Mouse (Mus musculus): Measurements from ENCODE around the gene P2rx7.

The P2rx7 gene

DNA sequence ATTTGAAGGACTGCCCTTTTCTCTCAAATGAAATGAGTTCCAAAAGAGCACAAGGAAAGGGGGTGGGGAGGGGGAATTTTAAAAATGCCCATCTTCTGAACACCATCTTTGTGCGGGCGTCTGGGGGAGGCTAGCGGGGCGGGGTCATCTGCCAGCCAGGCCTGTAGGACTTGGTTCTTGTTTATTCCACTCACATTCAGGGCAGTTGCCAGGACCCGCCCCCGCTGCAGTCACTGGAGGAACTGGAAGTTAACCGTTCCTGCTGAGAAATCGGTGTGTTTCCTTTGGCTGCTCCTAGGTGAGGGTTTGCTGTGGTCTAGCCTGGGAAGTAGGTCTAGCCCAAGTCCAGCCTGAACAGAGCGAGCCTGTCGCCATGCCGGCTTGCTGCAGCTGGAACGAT is at the start of gene P2rx7:
P2rx7 (plus strand) TSS at position 211 of the 400 bp plus-strand sequence.
- DNase-seq (ENCODE audit: low read depth, low spot score): no peak

DNA sequence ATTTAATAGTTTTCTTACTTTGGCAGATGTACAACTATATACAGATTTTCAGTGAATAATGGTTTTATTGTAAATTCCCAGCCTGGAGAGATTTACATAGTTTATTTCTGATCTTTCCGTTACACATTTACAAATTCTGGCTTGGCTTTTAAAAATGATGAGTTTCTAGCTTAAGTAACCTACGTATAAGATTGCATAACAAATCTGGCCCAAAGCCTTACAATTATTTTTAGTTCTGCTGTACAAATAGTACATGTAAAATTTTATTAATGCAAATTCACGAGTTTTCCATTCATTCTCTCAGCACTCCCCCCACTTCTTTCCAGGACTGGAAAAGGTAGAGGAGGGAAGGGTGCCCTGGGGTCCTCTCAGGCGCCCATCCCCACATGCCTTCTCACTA is 48.2 kb upstream of the P2rx7 start:
- no peak for DNase-seq (ENCODE audit: low read depth, low spot score)

DNA sequence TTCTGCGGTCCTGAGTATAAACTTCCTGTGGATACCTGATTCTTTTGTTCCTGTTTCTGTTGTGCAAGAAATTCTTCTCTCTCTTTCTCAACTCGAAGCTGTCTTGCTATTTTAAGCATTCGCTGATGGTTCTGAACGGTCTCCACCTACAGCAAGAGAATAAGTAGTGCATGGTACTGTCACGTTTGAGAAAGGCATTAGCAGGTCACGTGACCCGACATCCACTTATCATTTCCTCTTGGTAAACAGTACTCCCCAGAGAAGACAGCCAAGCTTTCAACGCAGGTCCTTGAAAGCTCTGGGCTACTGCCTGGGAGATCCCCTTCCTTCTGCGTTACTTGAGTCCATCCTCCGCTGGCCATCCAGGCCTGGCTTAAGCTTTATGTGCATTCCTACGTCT is 41.5 kb upstream of the P2rx7 start:
- no peak for DNase-seq (ENCODE audit: low read depth, low spot score)

DNA sequence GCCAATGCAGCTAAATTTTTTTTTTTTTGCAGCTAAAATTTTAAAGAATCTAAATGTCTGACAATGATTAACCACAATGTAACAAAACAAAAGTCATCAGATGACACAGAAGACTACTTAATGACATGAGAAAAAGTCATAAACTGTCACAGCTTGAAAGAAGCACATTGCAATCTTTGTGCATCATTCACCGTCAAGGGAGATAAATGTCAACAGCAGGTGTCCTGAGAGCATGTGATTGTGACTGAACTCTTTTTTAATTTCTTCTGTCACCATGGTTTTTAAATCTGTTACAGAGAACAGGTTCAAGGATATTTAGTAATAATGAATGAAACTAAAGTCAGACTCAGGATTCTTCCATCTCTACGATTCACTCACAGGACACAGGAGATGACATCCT is 38.8 kb upstream of the P2rx7 start:
- no peak for DNase-seq (ENCODE audit: low read depth, low spot score)

DNA sequence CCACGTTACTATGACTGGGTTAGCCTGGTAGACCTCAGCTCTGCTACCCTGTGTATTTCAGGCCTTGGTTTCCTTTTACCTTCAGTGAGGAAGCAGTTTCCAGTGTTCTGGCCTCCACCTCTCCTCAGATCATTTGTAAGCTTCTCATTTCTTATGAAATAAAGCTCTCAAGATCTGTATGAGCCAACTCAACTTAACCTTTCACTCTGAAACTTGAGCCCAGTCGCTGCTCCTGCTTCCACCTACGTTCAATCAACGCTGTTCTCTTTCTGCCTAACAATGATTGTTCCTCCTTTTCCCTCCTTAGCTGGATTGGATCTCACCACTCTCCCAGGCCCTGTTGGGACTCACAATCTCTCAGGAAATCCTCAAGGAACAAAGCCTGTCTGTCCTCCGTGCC is 32.1 kb upstream of the P2rx7 start:
- no peak for DNase-seq (ENCODE audit: low read depth, low spot score)

DNA sequence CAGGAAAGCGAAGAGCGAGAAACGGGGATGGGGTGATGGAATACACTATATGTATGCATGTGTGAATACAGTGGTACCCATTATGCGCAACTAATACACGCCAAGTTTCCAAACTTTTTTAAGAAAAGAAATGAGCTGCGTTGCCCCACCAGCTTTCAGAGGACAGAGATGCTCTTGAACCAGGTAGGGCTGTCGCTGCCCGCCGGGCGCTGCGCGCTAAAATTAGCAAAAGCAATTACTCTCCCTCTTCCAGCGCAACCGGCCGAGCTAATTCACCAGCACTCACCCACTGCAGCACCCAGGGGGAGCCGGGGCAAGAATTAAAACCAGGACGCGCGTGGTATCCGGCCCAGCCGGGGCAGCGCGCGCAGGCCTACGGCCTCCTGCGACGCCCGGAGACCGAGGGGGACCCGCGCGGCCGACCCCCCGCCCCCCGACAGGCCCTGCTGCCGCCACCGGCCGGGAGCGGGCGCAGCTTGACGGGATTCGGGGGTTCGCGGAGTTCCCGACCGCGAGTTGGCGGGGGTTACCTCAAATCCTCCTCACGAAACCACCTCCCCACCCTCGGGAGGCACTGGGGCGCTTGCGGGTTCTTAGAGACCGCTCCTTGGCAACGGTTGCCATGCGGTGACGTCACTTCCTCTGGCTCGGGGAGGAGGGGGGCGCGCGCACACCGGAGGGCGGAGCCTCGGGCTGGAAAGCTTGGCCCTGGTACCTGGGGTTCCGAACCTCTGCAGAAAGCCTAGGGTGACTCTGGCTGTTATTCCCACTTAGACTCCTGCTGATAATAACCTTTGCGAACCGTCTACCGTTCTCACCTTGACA is 29.6 kb upstream of the P2rx7 start, which contains the start of gene Ift81:
Ift81 (minus strand) TSS at position 611 of the 825 bp plus-strand sequence.
- DNase-seq (ENCODE audit: low read depth, low spot score): peak; percentile 94

DNA sequence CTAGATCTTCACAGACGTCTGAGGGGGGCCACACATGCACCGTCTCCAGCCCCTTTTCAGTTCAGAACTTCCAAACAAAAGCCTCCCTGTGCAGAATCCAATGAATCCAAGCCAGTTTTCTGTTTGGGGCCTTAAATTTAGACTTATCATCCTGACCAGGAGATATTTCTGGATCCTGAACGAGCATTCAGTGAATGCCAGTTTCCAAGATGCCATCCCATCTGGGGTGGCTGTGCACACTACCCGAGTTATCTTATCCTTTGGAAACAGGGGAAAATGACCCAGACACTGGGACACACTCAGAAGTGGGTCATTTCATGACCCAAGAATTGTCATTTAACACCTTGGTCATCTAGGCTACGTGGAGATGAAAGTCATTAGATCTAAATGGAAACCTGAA is 26.0 kb upstream of the P2rx7 start:
- no peak for DNase-seq (ENCODE audit: low read depth, low spot score)

DNA sequence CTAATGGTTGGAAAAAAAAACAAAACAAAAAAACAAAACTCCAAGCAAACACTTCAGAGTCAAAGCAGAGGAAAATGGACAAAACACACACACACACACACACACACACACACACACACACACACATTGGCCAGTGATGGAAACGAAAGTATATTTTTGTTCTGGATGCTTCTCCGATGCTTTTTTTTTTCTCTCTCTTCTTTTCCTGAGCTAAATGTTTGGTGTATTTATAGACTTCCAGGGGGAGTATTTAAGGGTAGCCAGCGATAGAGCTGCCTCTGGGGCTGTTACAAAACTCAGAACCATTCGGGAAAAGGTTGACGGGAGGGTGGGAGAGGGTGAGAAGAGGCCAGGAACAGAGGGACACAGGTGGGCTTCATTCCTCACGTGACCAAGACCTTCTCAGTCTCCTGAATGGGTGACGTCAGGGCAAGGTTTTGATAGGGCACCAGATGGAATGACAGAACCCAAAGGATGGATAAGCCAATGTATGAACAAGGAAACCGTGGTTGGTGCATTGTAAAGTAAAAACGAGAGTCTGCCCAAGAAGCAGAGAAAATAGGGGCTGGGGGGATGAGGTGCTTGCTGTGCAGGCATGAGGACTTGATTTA is 23.9 kb upstream of the P2rx7 start:
- DNase-seq (ENCODE audit: low read depth, low spot score): no peak

DNA sequence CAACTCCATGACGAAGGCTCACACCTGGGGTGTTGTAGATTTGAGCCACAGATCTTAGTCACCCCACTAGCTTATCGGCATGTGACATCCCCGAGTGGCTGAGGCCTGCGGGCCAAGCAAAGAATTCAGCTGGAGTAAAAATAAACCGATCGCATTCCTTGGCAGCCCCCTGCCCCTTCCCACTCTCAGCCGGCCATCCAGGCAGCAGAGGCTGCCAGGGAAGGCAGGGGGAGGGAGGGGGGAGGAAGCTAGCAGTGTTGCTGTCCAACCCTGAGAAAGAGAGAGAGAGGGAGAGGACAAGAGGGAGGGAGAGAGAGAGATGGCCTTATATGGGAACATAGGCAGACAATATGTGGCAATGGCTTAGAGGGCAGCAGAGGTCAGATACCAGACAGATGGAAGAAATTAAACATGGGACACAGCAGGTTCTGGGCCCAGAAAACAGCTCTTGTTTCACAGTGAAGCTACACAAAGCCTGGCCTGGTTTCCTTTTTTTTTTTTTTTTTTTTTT is 22.3 kb upstream of the P2rx7 start:
- peak; percentile 52 for DNase-seq (ENCODE audit: low read depth, low spot score)

DNA sequence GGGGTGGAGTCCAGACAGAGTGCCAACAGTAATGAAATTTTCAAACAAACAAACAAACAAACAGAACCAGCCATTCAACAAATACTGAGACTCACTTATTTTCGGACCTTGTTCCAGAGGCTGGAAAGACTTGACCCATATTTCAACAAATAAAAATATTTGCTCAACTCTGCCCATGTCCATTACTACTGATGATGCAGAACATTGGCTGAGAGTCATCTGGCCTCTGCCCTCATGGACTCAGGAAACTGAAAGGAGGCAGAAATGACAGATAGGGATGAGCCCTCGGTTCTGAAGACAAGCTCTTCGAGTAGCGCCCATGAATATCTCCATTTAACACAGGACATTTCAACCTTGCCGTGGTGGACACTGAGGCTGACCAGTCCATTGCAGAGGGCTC is 21.2 kb upstream of the P2rx7 start:
- no peak for DNase-seq (ENCODE audit: low read depth, low spot score)

DNA sequence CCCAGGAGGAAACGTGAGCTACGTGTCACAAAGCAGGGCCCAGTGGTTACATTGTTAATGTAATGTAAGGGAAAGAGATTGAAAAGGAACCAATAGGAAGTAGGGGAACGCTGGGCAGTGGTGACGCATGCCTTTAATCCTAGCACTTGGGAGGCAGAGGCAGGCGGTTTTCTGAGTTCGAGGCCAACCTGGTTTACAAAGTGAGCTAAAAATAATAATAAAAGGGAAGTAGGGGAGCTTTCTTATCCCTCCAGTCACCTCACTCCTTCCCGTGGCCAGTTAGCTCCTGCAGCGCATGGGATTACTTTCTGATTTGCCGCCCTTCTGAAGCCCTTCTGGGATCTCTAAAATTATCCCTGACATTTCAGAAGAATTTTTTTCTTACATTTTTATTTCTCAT is 19.9 kb upstream of the P2rx7 start:
- no peak for DNase-seq (ENCODE audit: low read depth, low spot score)

DNA sequence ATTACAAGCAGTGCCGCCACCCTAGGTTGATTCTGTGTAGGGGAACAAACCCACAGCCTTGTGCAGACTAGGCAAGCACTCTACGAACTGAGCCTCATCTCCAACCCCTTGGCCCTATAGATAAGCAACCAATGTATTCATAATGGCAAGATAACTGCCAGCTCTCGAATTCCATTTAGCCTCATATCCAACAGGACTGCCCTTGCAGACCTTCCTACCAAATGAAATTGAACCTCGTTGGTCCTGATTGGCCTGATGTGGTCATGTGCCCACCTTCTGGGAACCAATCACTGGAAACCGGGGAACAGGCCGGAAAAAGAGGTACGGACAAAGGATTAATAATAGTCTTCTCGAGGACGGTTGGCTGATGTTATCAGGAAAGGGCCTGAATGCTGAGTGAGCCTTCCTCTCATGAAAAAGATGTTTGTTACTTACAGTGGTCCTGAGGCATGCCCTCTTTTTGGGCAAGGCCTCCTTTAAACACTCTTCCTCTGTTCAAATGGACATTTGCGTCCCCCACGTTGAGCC is 18.7 kb upstream of the P2rx7 start:
- DNase-seq (ENCODE audit: low read depth, low spot score): no peak

DNA sequence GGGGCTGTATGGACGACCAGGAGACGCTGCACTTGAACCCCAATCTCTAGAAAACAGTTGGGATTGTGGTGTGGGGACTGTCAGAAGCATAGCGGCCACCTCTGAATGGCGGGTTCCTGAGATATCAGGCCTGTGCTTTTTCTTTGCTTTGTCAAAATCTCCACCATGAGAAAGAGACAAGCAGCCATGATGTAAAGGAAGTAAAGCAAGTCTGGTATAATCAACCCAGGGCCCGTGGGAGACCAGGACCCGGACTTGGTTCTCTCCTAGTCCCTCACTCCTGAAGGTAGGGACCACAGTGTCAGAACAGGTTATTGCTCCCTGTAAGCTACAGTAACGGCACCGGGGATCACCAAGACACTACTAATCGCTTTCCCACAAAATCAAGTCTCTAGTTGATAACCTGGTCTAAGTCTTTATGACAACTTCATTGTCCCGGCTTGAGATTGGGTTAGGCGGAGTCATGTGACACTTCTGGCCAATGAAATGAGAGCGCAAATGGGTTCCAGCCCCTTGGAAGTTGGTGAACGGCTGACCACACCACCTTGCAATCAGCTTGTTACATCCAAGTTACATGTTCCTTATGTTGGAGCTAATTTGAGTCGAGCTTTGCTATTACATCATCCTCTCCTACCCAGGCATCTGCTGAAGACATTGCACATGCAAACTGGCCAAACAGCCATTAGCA is 18.0 kb upstream of the P2rx7 start:
- DNase-seq (ENCODE audit: low read depth, low spot score): no peak

DNA sequence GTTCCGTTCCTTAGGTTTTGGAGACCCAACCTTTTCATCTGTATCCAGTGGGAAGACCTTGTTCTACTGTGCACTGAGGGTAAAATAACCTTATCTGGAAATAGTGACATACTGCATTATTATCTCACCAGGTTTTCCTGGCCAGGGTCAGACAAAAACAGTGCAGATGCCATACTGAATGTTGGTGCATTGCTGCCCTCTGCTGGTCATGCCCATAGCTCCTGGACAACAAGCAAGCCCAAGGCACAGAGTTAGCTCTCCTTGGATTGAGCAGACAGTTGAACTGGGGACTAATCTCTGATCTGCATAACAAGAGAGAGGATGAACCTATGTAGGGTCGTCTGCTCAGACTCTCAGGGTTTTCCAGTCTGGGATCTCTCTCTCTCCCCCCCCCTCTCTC is 16.5 kb upstream of the P2rx7 start:
- peak; percentile 82 for DNase-seq (ENCODE audit: low read depth, low spot score)

DNA sequence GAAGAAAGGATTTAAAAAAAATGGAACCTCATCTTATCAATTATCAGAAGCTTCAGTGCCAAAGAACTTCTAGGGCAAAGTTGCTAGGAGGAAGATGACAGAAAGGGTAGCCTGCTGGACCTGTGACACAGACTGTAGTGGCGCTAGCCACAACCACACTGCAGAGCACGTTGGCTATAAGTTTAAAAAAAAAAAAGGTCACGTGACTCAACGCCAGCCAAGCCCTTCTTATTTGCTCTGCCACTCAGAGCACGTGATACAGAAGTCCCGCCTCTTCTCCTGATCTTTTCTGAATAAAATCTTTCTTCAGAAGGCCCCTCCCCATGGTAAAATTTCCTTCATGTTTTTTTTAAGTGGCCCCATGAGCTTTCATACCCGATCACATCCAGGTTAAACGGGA is 8.5 kb upstream of the P2rx7 start:
- DNase-seq (ENCODE audit: low read depth, low spot score): no peak

DNA sequence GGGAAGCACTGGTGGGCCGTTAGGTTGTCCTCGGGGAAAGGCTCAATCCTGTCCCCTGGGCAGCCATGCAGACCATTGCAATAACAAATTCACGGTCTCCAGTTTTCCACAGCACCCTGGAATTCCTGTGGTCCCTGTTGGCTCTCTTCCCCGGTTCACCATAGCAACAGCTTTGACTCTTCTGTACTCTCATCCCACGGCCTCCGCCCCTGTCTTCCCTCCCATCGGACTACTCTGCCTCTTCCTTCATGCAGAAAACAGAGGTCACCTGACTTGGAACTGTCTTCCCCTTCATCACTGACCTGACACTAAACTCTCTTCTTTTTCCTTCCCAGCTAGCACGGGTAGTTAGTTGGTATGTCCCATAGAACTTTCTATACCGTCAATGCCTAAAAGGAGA is 7.4 kb upstream of the P2rx7 start:
- DNase-seq (ENCODE audit: low read depth, low spot score): no peak

DNA sequence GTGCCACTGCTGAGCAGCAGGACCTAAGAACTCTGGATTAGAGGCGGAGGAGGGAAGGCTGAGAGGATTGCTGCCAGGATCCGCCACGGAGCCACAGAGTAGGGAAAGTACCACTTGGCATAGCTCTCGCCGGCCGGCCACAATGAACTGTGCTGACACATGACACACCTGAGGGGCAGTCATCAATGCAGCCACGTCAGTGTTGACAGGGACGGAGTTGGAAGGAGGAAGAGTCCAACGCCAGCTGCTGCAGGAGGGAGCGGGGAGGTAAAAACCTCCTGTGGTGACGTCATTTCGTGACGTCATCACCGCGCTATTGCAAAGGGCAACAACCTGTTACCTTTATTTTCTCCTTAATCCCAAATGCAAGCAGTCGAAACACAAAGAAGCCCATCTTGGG is 6.8 kb upstream of the P2rx7 start:
- no peak for DNase-seq (ENCODE audit: low read depth, low spot score)

DNA sequence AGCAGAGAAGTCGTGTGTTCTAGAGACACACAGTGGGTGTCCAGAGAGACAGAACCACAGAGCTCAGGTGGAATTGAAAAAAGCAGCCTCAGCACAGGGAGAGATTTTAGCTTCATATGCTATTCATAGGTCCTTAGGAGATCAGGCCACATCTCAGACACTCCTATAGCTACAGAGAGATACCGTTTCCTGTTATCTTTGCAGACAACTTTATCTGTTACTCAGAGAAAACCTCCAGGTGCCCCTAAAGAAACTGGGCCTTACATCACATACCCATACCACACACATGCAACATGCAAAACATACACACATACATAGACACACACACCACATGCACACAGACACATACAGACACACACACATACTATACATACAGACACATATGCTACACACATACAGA is 5.4 kb upstream of the P2rx7 start:
- no peak for DNase-seq (ENCODE audit: low read depth, low spot score)

DNA sequence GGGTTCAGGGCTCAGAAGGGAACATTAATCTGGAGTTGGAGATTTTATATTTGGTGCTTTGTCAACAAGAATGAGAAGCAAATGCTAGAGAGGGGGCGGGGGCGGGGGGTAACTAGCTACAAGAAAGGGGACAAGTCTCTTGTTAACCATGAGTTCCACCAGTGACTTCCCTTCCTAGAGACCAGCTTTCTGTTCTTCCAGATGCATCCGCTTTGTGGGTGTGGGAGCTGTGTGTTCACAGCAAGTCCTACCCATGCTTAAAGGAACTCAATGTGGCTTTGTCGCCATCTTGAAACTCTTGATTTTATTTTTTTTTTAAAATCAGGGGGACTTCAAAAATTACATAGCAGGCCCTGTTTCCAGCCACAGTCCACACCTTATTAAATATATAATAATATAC is 4.2 kb upstream of the P2rx7 start:
- no peak for DNase-seq (ENCODE audit: low read depth, low spot score)

DNA sequence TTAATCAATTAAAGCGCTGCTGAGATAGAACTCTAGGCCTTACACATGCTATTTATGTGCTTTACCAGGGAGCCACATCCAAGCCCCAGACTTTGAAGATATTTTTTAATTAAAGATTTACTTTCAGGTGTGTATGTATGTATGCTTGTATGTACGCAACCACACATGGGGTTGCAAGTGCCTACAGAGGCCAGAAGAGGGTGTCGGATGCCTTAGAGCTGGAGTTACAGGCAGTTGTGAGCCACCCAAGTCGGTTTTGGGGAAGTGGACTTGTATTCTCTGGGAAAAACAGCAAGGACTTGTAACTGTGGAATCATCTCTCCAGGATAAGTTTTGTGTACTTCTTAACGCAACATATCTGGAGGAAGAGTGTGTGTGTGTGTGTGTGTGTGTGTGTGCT is 3.7 kb upstream of the P2rx7 start:
- no peak for DNase-seq (ENCODE audit: low read depth, low spot score)

DNA sequence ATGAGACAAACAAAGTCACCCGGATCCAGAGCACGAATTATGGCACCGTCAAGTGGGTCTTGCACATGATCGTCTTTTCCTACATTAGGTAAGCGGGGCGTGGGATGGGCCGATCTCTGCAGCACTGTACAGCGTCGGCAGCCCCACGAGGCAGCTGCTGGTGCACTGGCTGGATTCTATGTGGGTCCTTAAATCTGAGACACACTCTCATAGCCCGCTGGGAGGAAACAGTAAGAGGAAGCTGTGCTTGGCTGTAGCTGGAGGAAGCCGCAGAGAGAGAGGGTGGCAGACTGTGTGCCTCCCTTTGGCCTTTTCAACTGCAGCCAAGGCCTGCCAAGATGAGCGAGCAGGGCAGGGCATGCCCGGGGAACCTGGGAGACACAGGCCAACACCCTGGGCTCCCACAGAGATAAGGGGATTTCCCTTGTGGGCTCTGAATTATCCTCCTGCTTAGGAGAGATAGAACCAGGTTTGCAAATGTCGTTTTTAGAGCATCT is 448 bp downstream of the P2rx7 start:
- DNase-seq (ENCODE audit: low read depth, low spot score): no peak

DNA sequence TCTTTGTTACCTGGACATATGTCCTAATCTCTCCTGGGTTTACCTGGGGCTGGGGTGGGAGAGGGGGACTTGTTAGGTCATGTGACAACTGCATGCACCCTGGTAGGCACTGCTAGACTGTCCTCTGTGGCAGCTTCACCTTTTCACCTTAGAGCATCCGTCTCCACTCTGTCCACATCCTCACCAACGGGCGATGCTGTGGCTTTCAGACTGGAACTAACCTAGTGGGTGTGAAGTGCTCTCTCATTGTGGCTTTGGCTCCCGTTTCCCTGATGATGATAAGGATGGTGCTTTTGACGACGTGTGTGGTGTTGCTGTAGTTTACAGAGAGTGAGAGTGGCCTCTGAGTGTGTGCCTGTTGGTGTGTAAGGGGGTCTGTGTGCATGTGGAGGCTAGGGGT is 1.6 kb downstream of the P2rx7 start:
- no peak for DNase-seq (ENCODE audit: low read depth, low spot score)

Measured in embryo, embryonic 11.5 days (tissue).